Mouse (Mus musculus): Measurements from ENCODE around the gene Smarcd1.

- no peak for TF ChIP-seq POLR2A (IDR thresholded peaks at IDR 0.05; ENCODE audit: low read depth, low read length)
- TF ChIP-seq CTCF (IDR thresholded peaks at IDR 0.05; ENCODE audit: extremely low read depth, insufficient read depth, insufficient read length, insufficient replicate concordance) = no peak
These were observed 12.3 kb downstream of the Smarcd1 start for GRCm38 (mm10) chr15:99714206-99714605.

Measured in spleen, adult 2 months (tissue).